Mouse (Mus musculus) lung, postnatal 4 days (tissue): Measurements from ENCODE around the gene Nckap1l.
"Not testable (repeated sequence)": the region's sequence is repeated elsewhere in the genome, so short reads cannot be mapped to it uniquely, and the experiment has no call there.

ENCODE experiments used
- DNase-seq, 2 experiments: peaks; one replicate each; pipeline ENCODE4 v3.0.0; 2021

The Nckap1l gene

GRCm38 (mm10) chr15:103453551-103454218, at the start of gene Nckap1l:
Gene Nckap1l, plus strand, starts transcription at chr15:103453794.
- DNase-seq, result peak; percentile 69 to 73

- not testable (repeated sequence) for DNase-seq
These were observed 48.0 kb upstream of the Nckap1l start for GRCm38 (mm10) chr15:103405586-103405985.

- DNase-seq, result no peak
These were observed 26.6 kb upstream of the Nckap1l start for GRCm38 (mm10) chr15:103427017-103427416.

- peak in 1 of 2 experiments; percentile 20 for DNase-seq
These were observed 23.4 kb upstream of the Nckap1l start, which contains the start of gene Gtsf1 for GRCm38 (mm10) chr15:103430241-103430640. Gene Gtsf1, minus strand, starts transcription at chr15:103430470.

GRCm38 (mm10) chr15:103445966-103446365, 7.6 kb upstream of the Nckap1l start:
- not testable (repeated sequence) for DNase-seq

- DNase-seq, result no peak
These were observed 5.2 kb upstream of the Nckap1l start, which contains the start of gene Gtsf2 for GRCm38 (mm10) chr15:103448369-103448768. Gene Gtsf2, minus strand, starts transcription at chr15:103448469.

GRCm38 (mm10) chr15:103454449-103454848, 855 bp downstream of the Nckap1l start:
- no peak for DNase-seq

- DNase-seq, result peak in 1 of 2 experiments; percentile 25
These were observed 9.1 kb downstream of the Nckap1l start for GRCm38 (mm10) chr15:103462539-103463261.

- DNase-seq, result no peak
These were observed 18.0 kb downstream of the Nckap1l start for GRCm38 (mm10) chr15:103471488-103472194.

GRCm38 (mm10) chr15:103472265-103472664, 18.7 kb downstream of the Nckap1l start:
- no peak for DNase-seq

GRCm38 (mm10) chr15:103473182-103473581, 19.6 kb downstream of the Nckap1l start:
- no peak for DNase-seq

GRCm38 (mm10) chr15:103473769-103474168, 20.2 kb downstream of the Nckap1l start:
- DNase-seq, result no peak

GRCm38 (mm10) chr15:103479080-103479606, 25.5 kb downstream of the Nckap1l start:
- DNase-seq, result no peak

- no peak for DNase-seq
These were observed 26.5 kb downstream of the Nckap1l start for GRCm38 (mm10) chr15:103480129-103480528.

GRCm38 (mm10) chr15:103482488-103482887, 28.9 kb downstream of the Nckap1l start:
- DNase-seq, result no peak

GRCm38 (mm10) chr15:103484490-103484889, 30.9 kb downstream of the Nckap1l start:
- DNase-seq, result no peak

GRCm38 (mm10) chr15:103485106-103485505, 31.5 kb downstream of the Nckap1l start:
- DNase-seq, result no peak

GRCm38 (mm10) chr15:103486658-103487057, 33.1 kb downstream of the Nckap1l start:
- no peak for DNase-seq

- no peak for DNase-seq
These were observed 34.7 kb downstream of the Nckap1l start for GRCm38 (mm10) chr15:103488336-103488735.

- DNase-seq, result no peak
These were observed 42.9 kb downstream of the Nckap1l start for GRCm38 (mm10) chr15:103496204-103497140.

GRCm38 (mm10) chr15:103498157-103498556, 44.6 kb downstream of the Nckap1l start:
- no peak for DNase-seq

- no peak for DNase-seq
These were observed 47.1 kb downstream of the Nckap1l start for GRCm38 (mm10) chr15:103500723-103501122.
